Mouse (Mus musculus): Measurements from ENCODE around the gene Carmil1. TPM values are rescaled to one million over a fixed set of nuclear protein-coding genes. Genes with fewer than 3 reads are reported as not detected.

Gene Carmil1
- total RNA-seq, 4 experiments from 2014 or later, result 52.8 to 101 (median 64.1) TPM

GRCm38 (mm10) chr13:24036150-24036549, 244.4 kb downstream of the Carmil1 start:
- no peak for DNase-seq

GRCm38 (mm10) chr13:24027191-24028170, 253.1 kb downstream of the Carmil1 start:
- no peak for DNase-seq

GRCm38 (mm10) chr13:24018515-24018914, 262.1 kb downstream of the Carmil1 start:
- DNase-seq, result no peak

GRCm38 (mm10) chr13:24005528-24005927, 275.1 kb downstream of the Carmil1 start:
- DNase-seq, result no peak

- DNase-seq, result no peak
These were observed 278.8 kb downstream of the Carmil1 start for GRCm38 (mm10) chr13:24001797-24002196.

GRCm38 (mm10) chr13:24001081-24001480, 279.5 kb downstream of the Carmil1 start:
- no peak for DNase-seq

GRCm38 (mm10) chr13:23998826-23999225, 281.8 kb downstream of the Carmil1 start:
- no peak for DNase-seq

GRCm38 (mm10) chr13:23994756-23995155, 285.8 kb downstream of the Carmil1 start:
- DNase-seq, result no peak

GRCm38 (mm10) chr13:23994024-23994423, 286.6 kb downstream of the Carmil1 start:
- no peak for DNase-seq

- peak; percentile 18 for DNase-seq
These were observed 289.7 kb downstream of the Carmil1 start, which contains the start of gene Scgn for GRCm38 (mm10) chr13:23990928-23991327. Gene Scgn (minus strand): TSS chr13:23991214.

- no peak for DNase-seq
These were observed 290.1 kb downstream of the Carmil1 start for GRCm38 (mm10) chr13:23990451-23990850.

- DNase-seq, result no peak
These were observed 295.5 kb downstream of the Carmil1 start for GRCm38 (mm10) chr13:23985130-23985529.

- DNase-seq, result no peak
These were observed 308.3 kb downstream of the Carmil1 start for GRCm38 (mm10) chr13:23972271-23972670.

GRCm38 (mm10) chr13:23971870-23972269, 308.7 kb downstream of the Carmil1 start:
- DNase-seq, result no peak

- DNase-seq, result no peak
These were observed 315.7 kb downstream of the Carmil1 start for GRCm38 (mm10) chr13:23964909-23965308.

Other genes with a start within 250 kb of the Carmil1 start
- gene Cmah, start 46.6 kb upstream of the Carmil1 start, total RNA-seq (2022), result 1 to 10 TPM; 1.6 to 4.5 (median 3.2) TPM

Data from adrenal gland, adult 8-10 months (tissue).